Mouse (Mus musculus) embryonic facial prominence, embryonic 15.5 days (tissue): ENCODE data around the gene Gm20388. TPM values are rescaled to one million over a fixed set of nuclear protein-coding genes. Genes with fewer than 3 reads are reported as not detected.

ENCODE experiments used
- ATAC-seq: fragments of 200-750 bp; cut with Nextera tagmentation; 2 replicates; pipeline ENCODE4 v1.8.0; 2017; ENCODE audit warnings: low read depth, moderate TSS enrichment; ENCODE audit not compliant: insufficient number of reproducible peaks, low FRiP score, low TSS enrichment
- H3K27ac ChIP-seq: fragments of 300-500 bp; sonication (generic); replicated peaks from 2 replicates; pipeline ENCODE4 v1.5.1; 2015; ENCODE audit warnings: mild to moderate bottlenecking, inconsistent platforms
- H3K27me3 ChIP-seq: fragments of 300-500 bp; sonication (generic); 2 replicates; pipeline ENCODE4 v1.6.1; 2015; ENCODE audit warnings: inconsistent platforms
- H3K36me3 ChIP-seq: fragments of 300-500 bp; sonication (generic); 2 replicates; pipeline ENCODE4 v1.6.1; 2015; ENCODE audit warnings: mild to moderate bottlenecking, inconsistent platforms
- H3K4me1 ChIP-seq: fragments of 300-500 bp; sonication (generic); 2 replicates; pipeline ENCODE4 v1.6.1; 2015; ENCODE audit warnings: inconsistent platforms
- H3K4me2 ChIP-seq: fragments of 300-500 bp; sonication (generic); replicated peaks from 2 replicates; pipeline ENCODE4 v1.6.1; 2015; ENCODE audit warnings: mild to moderate bottlenecking, inconsistent platforms
- H3K4me3 ChIP-seq: fragments of 300-500 bp; sonication (generic); replicated peaks from 2 replicates; pipeline ENCODE4 v1.5.1; 2015; ENCODE audit warnings: mild to moderate bottlenecking, inconsistent platforms
- H3K9ac ChIP-seq: fragments of 300-500 bp; sonication (generic); 2 replicates; pipeline ENCODE4 v1.6.1; 2015; ENCODE audit warnings: inconsistent platforms
- H3K9me3 ChIP-seq: fragments of 300-500 bp; sonication (generic); replicated peaks from 2 replicates; pipeline ENCODE4 v1.6.1; 2016; ENCODE audit warnings: inconsistent platforms
- WGBS: fragments of 180-500 bp; shearing (Covaris S2); methylation state at CpG from one replicate; pipeline ENCODE4 v1.1.7; 2015; 5-methylcytosine and 5-hydroxymethylcytosine counted together
- polyA plus RNA-seq: library from polyadenylated mRNA; unstranded; fragments of >200 nt; fragmentation: Nextera tagmentation; extraction: Ambion mirVana; gene quantifications from 2 replicates; pipeline ENCODE4 v1.2.1, GENCODE M21; 2015

Gene Gm20388
- polyA plus RNA-seq, 1 experiment from 2014 or later: 8.0 TPM

DNA sequence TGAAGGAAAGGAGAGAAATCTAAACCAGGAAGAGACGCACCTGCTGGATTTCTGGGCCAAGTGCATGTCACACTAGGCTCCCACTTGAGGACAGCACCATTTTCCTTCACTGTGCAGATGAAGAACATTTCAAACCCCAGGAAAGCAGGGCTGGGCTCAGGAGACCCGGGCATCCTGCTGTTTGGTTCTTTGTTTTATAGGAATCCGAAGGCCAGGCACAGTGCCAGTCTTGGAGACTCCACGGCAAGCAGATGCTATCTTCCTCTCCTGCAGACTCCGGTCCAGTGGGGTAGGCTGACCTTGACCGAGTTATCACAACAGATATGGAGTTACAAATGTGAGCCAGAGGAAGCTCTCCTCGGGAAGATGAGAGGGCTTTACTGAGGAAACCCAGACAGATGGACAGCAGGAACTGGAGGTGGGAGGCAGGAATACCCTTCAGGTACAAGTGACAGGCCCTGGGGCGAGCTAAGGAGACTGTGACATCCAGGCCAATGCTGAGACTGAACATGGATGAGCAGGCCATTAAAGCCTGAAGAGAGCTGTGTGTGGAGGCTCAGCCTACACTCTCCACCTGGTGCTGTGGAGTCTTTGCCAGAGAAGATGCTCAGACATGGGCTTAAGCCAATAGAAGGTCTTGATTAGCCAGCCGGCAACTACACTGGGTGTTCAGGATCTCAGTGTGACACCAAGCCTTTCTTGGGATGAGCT is 4231.2 kb downstream of the Gm20388 start:
- H3K4me2 ChIP-seq: no peak overlapping the region
- H3K27ac ChIP-seq: no peak overlapping the region
- no peaks in the 10 kb centered on the region for H3K27me3 ChIP-seq
- H3K9ac ChIP-seq: no peak overlapping the region
- 78% methylated on average over 9 of the region's 9 CpGs for WGBS
- no peaks in the 10 kb centered on the region for H3K9me3 ChIP-seq
- no peak for ATAC-seq
- H3K36me3 ChIP-seq: no peaks in the 10 kb centered on the region
- H3K4me1 ChIP-seq: no peaks in the 10 kb centered on the region
- H3K4me3 ChIP-seq: no peak overlapping the region

DNA sequence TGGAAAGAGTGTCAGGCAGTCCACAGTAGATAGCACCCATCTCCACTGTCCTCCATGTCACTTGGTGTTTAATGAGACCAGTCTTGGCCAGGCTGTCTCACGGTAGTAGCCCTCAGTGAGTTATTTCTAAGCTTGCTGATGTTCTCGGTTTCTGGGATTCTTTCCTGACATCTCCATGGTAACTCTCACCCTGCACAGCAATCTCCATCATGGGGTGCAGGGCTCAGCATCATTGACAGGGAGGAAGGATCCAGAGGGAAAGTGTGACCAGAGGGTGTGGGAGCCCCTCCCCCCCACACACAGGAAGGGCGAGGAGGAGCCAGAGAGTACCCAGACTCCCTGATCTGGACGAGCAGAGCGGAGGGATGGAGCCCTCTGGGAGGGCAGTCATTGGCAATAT is 4232.4 kb downstream of the Gm20388 start:
- Histone ChIP-seq H3K4me3 (no peak overlapping the region), H3K9ac (no peak overlapping the region), H3K9me3 (no peaks in the 10 kb centered on the region), H3K4me2 (no peak overlapping the region), H3K36me3 (no peaks in the 10 kb centered on the region), H3K27ac (no peak overlapping the region), H3K27me3 (no peaks in the 10 kb centered on the region), H3K4me1 (no peaks in the 10 kb centered on the region)
- WGBS: 67% methylated on average over 5 of the region's 5 CpGs
- ATAC-seq: no peak

DNA sequence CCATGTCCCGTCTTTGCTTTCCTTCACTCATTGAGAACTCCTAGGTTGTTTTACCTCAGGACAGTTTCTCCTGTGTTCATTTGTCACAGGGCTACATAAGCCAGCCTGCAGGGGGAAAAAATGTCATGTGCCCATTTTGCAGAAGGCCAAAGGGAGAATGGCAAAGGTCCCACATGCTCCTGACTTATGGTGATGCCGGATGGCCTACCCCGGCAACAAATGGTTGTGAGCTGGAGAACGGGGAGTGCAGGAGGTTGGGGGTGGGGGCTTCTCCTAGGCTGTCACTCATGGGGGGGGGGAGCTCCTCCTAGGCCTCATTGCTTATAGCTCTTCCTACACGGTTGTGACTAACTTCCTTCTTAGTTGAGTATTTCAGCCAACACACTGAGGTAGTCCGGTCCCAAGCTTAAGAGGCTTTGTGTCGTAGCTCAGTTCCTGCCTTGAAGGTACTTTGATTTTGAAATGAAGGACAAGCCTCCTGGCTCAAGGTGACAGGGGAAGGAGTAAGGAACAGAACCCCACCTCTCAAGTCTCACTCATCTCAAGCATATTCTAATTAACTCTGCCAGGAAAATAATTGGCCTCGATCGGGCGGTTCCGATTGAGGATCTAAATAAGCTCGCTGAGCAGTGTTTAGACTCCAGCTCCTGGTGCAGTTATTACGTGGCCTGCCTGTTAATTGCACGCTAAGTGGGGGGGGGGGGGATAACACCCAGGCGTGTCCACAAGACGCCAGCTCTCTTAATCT is 4233.4 kb downstream of the Gm20388 start:
- no peaks in the 10 kb centered on the region for H3K4me1 ChIP-seq
- no peaks in the 10 kb centered on the region for H3K9me3 ChIP-seq
- no peaks in the 10 kb centered on the region for H3K27me3 ChIP-seq
- H3K4me3 ChIP-seq: no peak overlapping the region
- H3K9ac ChIP-seq: no peak overlapping the region
- H3K27ac ChIP-seq: no peak overlapping the region
- WGBS: 73% methylated on average over 16 of the region's 16 CpGs
- ATAC-seq: no peak
- H3K36me3 ChIP-seq: no peaks in the 10 kb centered on the region
- no peak overlapping the region for H3K4me2 ChIP-seq

DNA sequence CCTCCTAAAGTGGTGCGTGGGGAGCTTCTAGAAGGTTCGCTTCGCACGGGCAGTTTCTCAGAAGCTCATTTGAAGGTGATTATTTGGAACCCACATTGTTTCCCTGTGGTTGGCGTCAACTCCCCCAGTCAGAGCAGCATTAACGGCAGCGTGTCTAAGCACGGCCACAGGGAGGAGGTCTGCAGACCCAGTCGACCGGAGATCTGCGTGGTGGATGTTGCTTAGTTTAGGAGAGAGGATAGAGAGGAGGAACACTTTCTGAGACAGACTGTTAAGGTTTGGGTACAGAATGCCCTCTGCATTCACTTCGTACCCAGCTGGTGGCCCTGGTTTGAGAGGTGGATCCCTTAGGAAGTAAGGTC is 4234.0 kb downstream of the Gm20388 start:
- 77% methylated on average over 12 of the region's 12 CpGs for whole genome bisulfite sequencing
- Histone ChIP-seq H3K4me3 (no peak overlapping the region), H3K27ac (no peak overlapping the region), H3K4me2 (no peak overlapping the region), H3K9me3 (no peaks in the 10 kb centered on the region), H3K4me1 (no peaks in the 10 kb centered on the region), H3K27me3 (no peaks in the 10 kb centered on the region), H3K9ac (no peak overlapping the region), H3K36me3 (no peaks in the 10 kb centered on the region)
- ATAC-seq: no peak

DNA sequence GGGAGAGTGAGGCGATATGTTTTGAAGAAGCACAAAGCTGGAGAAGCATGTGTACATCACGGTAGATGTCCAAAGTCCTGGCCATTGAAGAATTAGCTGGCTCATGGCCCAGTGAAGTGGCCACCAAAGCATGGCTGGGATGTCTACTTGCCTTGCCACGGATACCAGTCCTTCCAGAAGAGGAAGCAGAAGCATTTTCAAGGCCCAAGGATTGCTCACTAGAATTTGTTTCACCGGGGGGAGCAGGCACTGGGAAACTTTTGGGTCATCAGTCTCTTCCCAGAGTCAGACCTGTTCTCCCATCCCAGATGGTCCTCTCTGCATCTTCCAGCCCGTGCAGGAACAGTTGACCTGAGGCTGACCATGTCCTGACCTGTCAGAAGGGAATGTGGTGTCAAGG is 4235.6 kb downstream of the Gm20388 start:
- Histone ChIP-seq H3K27me3 (no peaks in the 10 kb centered on the region), H3K4me2 (no peak overlapping the region), H3K36me3 (no peaks in the 10 kb centered on the region), H3K4me1 (no peaks in the 10 kb centered on the region), H3K4me3 (no peak overlapping the region), H3K27ac (no peak overlapping the region), H3K9me3 (no peaks in the 10 kb centered on the region), H3K9ac (no peak overlapping the region)
- WGBS: 81% methylated on average over 5 of the region's 5 CpGs
- no peak for ATAC-seq

DNA sequence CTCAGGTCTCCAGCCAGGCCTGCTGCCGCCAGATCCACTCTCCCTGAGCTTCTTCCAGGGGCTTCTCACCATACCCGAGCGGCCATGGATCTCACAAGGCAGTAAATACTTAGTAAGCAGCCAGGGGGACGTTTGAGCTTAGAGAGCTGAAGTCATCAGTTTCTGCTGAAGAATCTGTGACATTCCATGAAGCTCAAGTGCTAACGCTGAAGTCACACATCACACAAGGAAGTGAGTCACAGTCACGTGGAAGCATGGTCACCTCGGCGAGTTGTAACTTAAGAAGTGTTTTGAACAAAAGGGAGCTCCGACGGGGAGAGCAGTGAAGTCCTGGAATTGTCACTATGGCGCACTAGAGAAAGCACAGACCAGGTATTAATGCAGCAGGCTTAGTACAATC is 4239.4 kb downstream of the Gm20388 start:
- no peak overlapping the region for H3K4me3 ChIP-seq
- no peak for ATAC-seq
- H3K9ac ChIP-seq: no peak overlapping the region
- H3K27ac ChIP-seq: no peak overlapping the region
- H3K4me2 ChIP-seq: no peak overlapping the region
- H3K9me3 ChIP-seq: no peaks in the 10 kb centered on the region
- H3K27me3 ChIP-seq: no peaks in the 10 kb centered on the region
- H3K4me1 ChIP-seq: no peaks in the 10 kb centered on the region
- H3K36me3 ChIP-seq: no peaks in the 10 kb centered on the region
- WGBS: 62% methylated on average over 11 of the region's 11 CpGs

DNA sequence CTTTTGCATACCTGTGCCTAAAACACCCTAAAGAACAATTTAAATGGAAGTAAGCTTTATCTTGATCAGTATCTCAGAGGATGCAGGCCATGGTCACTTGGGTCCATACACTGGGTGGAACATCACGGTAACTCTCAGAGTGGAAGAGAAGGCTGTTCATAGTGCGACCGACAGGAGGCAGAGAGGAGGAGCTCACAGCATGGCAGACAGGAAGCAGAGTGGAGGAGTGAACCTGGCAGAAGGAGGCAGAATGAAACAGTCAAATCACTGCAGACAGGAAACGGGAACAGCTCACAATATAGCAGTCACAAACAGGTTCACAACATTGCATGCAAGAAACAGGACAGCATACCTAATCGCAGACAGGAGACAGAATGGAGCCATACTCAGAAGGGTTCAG is 4239.9 kb downstream of the Gm20388 start:
- Histone ChIP-seq H3K9me3 (no peaks in the 10 kb centered on the region), H3K4me1 (no peaks in the 10 kb centered on the region), H3K9ac (no peak overlapping the region), H3K4me3 (no peak overlapping the region), H3K27ac (no peak overlapping the region), H3K4me2 (no peak overlapping the region), H3K27me3 (no peaks in the 10 kb centered on the region), H3K36me3 (no peaks in the 10 kb centered on the region)
- 81% methylated on average over 5 of the region's 5 CpGs for WGBS
- no peak for ATAC-seq

DNA sequence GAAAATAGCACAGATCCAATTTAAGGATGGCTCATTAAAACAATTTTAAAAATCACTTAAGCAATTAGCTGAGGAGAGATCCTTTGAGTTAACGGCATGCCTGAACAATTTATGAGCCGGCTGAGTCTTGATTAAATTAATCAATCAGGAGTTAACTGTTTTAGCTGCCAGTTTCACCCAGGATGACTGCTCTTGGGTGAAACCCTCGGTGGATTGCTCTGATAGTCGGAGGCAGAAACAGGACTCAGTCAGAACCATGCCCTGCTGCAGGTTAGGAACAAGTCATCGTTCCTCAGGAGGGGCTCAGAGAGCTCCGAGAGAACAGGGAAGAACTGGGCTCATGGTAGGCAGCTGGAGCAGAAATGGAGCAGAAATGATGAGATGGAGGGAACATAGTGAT is 4241.2 kb downstream of the Gm20388 start:
- H3K27me3 ChIP-seq: no peaks in the 10 kb centered on the region
- no peaks in the 10 kb centered on the region for H3K9me3 ChIP-seq
- 70% methylated on average over 6 of the region's 6 CpGs for WGBS
- ATAC-seq: no peak
- no peaks in the 10 kb centered on the region for H3K4me1 ChIP-seq
- H3K4me2 ChIP-seq: no peak overlapping the region
- H3K4me3 ChIP-seq: no peak overlapping the region
- no peaks in the 10 kb centered on the region for H3K36me3 ChIP-seq
- H3K9ac ChIP-seq: no peak overlapping the region
- no peak overlapping the region for H3K27ac ChIP-seq

DNA sequence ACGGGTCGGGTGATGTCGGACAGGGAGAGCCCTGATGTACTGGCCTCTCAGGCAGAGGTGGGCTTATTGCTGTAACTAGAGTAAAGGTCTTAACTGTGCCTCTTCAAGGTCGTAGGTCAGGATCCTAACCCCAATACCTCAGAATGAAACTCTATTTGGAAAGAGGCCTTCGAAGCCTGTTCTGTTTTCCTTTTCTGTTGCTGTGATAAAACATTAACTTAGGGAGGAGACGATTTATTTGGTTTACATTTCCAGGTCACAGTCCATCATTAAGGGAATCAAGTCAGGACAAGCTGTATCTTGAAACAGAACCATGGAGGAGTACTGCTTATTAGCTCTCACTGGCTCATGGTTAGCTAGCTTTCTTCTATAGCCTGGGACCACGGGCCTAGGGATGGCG is 4242.1 kb downstream of the Gm20388 start:
- Histone ChIP-seq H3K9me3 (no peaks in the 10 kb centered on the region), H3K27ac (no peak overlapping the region), H3K27me3 (no peaks in the 10 kb centered on the region), H3K4me3 (no peak overlapping the region), H3K4me2 (no peak overlapping the region), H3K4me1 (no peaks in the 10 kb centered on the region), H3K36me3 (no peaks in the 10 kb centered on the region), H3K9ac (no peak overlapping the region)
- ATAC-seq: no peak
- WGBS: 87% methylated on average over 8 of the region's 8 CpGs

DNA sequence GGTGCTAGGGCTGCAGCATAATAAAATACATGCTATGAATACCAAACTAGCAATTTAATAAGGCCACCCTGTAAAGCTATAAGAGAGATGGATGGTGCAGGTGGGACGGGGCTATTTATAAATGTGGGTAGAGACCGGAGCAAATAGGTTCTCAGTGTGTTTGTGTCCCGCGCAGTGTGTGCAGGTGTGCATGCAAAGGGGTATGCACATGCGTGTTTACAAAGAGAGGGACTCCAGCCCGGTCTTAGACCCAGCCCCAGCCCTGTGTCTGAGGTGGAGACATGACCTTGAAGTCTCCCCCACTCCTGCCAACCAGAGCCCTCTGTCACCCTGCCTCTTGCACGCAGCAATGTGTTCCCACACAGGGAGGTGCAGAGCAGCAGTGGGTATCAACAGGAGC is 4245.7 kb downstream of the Gm20388 start:
- no peaks in the 10 kb centered on the region for H3K4me1 ChIP-seq
- no peaks in the 10 kb centered on the region for H3K9me3 ChIP-seq
- WGBS: 78% methylated on average over 7 of the region's 7 CpGs
- H3K27ac ChIP-seq: no peak overlapping the region
- ATAC-seq: no peak
- no peak overlapping the region for H3K4me2 ChIP-seq
- no peaks in the 10 kb centered on the region for H3K27me3 ChIP-seq
- H3K36me3 ChIP-seq: no peaks in the 10 kb centered on the region
- no peak overlapping the region for H3K4me3 ChIP-seq
- H3K9ac ChIP-seq: no peak overlapping the region

DNA sequence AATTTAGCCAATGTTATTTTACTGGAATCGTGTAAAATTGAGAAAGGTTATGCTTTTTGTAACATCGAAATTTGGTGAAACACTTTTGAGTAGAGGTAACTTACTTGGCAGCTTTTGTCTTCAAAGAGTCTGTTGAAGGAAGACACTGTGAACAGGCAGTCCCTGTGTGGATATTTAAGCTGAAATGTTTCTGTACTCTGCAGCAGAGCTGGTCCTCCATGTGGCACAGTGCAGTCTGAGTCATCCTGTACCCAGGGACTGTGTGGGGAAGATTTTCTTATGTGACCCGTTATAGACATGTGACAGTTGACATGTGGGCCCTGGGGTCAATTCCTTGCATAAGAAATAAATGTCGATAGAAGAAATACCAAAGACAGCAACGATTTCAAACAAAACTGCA is 4251.0 kb downstream of the Gm20388 start:
- H3K4me1 ChIP-seq: no peaks in the 10 kb centered on the region
- H3K27me3 ChIP-seq: no peaks in the 10 kb centered on the region
- H3K27ac ChIP-seq: no peak overlapping the region
- no peak overlapping the region for H3K9ac ChIP-seq
- no peak for ATAC-seq
- H3K9me3 ChIP-seq: no peaks in the 10 kb centered on the region
- H3K4me3 ChIP-seq: no peak overlapping the region
- no peaks in the 10 kb centered on the region for H3K36me3 ChIP-seq
- H3K4me2 ChIP-seq: no peak overlapping the region
- 63% methylated on average over 5 of the region's 5 CpGs for WGBS

DNA sequence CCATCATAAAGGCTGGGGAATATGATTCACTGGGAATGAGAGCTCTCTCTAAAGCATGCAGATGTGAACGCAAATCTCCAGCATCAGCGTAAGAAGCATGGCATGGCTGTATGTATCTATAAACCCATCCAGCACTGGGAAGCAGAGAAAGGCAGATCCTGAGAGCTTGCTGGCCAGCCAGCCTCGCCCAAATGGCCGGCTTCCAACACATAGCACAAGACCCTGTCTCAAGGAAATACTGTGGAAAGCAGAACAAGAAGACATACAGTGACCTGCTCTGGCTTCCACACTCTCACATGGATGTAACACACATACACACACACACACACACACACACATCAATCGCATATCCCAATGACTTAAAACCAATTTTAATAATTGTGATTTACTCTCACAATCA is 4252.6 kb downstream of the Gm20388 start:
- Histone ChIP-seq H3K27me3 (no peaks in the 10 kb centered on the region), H3K4me1 (no peaks in the 10 kb centered on the region), H3K27ac (no peak overlapping the region), H3K4me3 (no peak overlapping the region), H3K9ac (no peak overlapping the region), H3K4me2 (no peak overlapping the region), H3K9me3 (no peaks in the 10 kb centered on the region), H3K36me3 (no peaks in the 10 kb centered on the region)
- ATAC-seq: no peak
- 86% methylated on average over 5 of the region's 5 CpGs for WGBS
